Mouse (Mus musculus) liver, embryonic 12.5 days (tissue): ENCODE results near the gene Osbpl11. TPM values are rescaled to one million over a fixed set of nuclear protein-coding genes. Genes with fewer than 3 reads are reported as not detected.

ENCODE experiments used
- ATAC-seq: fragments of 200-750 bp; cut with Nextera tagmentation; 2 replicates; pipeline ENCODE4 v1.8.0; 2017; ENCODE audit warnings: moderate number of reproducible peaks, mild to moderate bottlenecking, moderate library complexity
- H3K27ac ChIP-seq: fragments of 300-500 bp; sonication (generic); 2 replicates; pipeline ENCODE4 v1.5.1; 2016; ENCODE audit warnings: mild to moderate bottlenecking
- H3K27me3 ChIP-seq: fragments of 300-500 bp; sonication (generic); replicated peaks from 2 replicates; pipeline ENCODE4 v1.6.1; 2016; ENCODE audit warnings: mild to moderate bottlenecking, moderate library complexity
- H3K36me3 ChIP-seq: fragments of 300-500 bp; sonication (generic); 2 replicates; pipeline ENCODE4 v1.6.1; 2016; ENCODE audit warnings: mild to moderate bottlenecking, moderate library complexity
- H3K4me1 ChIP-seq: fragments of 300-500 bp; sonication (generic); 2 replicates; pipeline ENCODE4 v1.6.1; 2016
- H3K4me2 ChIP-seq: fragments of 300-500 bp; sonication (generic); 2 replicates; pipeline ENCODE4 v1.6.1; 2016; ENCODE audit warnings: mild to moderate bottlenecking, moderate library complexity
- H3K4me3 ChIP-seq: fragments of 300-500 bp; sonication (generic); 2 replicates; pipeline ENCODE4 v1.5.1; 2016; ENCODE audit warnings: mild to moderate bottlenecking, moderate library complexity
- H3K9ac ChIP-seq: fragments of 300-500 bp; sonication (generic); 2 replicates; pipeline ENCODE4 v1.6.1; 2016; ENCODE audit warnings: mild to moderate bottlenecking, moderate library complexity
- H3K9me3 ChIP-seq: fragments of 300-500 bp; sonication (generic); replicated peaks from 2 replicates; pipeline ENCODE4 v1.6.1; 2016; ENCODE audit warnings: mild to moderate bottlenecking, moderate library complexity
- WGBS: fragments of 180-500 bp; shearing (Covaris S2); methylation state at CpG from one replicate; pipeline ENCODE4 v1.1.7; 2016; ENCODE audit not compliant: insufficient replicate concordance; 5-methylcytosine and 5-hydroxymethylcytosine counted together
- polyA plus RNA-seq: library from polyadenylated mRNA; unstranded; fragments of >200 nt; fragmentation: Nextera tagmentation; extraction: Ambion mirVana; gene quantifications from 2 replicates; pipeline ENCODE4 v1.2.1, GENCODE M21; 2016

Gene Osbpl11
- polyA plus RNA-seq, 1 experiment from 2014 or later = 11.2 TPM

DNA sequence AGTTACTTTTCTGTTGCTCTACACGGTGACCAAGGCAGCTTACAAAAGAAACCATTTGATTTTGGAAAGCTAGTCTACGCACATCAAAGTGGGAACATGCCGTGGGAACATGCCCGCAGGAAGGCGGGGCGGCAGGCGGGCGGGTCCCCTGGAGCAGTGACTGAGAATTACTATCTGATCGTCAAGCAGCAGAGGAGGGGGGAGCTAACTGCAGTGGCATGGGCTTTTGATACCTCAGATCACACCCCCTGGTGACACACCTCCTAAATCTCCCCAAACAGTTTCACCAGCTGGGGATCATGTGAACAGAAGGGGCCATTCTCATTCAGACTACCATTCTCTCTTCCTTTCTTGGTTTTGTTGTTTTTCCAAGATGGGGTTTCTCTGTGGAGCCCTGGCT, 103.7 kb downstream of the Osbpl11 start:
- no peaks in the 10 kb centered on the region for H3K4me1 ChIP-seq
- no peak overlapping the region for H3K9ac ChIP-seq
- H3K27ac ChIP-seq = no peak overlapping the region
- 71% methylated on average over 9 of the region's 9 CpGs for WGBS
- H3K4me2 ChIP-seq = no peak overlapping the region
- H3K9me3 ChIP-seq = no peaks in the 10 kb centered on the region; the same call in 1 of the 2 replicates
- ATAC-seq = no peak
- H3K4me3 ChIP-seq = no peak overlapping the region
- peaks cover 81% of the 10 kb centered on the region for H3K36me3 ChIP-seq
- no peaks in the 10 kb centered on the region for H3K27me3 ChIP-seq

DNA sequence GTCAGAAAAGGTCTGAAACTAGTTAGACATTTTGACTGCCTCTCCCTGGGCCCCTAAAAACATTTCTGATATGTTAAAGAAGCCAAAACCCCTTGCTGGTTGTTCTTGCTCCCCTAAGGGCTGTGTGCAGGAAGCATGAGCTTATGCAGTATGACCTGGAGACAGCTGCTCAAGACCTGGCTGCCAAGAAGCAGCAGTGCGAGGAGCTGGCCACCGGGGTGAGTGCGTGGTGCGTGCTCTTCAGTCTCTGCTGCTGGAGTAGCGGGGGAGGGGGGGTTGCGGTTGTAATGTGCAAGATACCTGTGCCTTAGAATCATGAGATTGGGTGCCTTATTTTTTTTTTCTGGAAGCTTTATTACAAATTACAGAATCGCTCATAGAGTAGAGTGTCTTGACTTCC, 105.1 kb downstream of the Osbpl11 start:
- Histone ChIP-seq H3K4me1 (no peaks in the 10 kb centered on the region), H3K4me3 (no peak overlapping the region), H3K9ac (no peak overlapping the region), H3K9me3 (no peaks in the 10 kb centered on the region; the same call in 1 of the 2 replicates), H3K27me3 (no peaks in the 10 kb centered on the region), H3K27ac (no peak overlapping the region), H3K4me2 (no peak overlapping the region), H3K36me3 (peaks cover 89% of the 10 kb centered on the region)
- 77% methylated on average over 7 of the region's 7 CpGs for whole genome bisulfite sequencing
- no peak for ATAC-seq

- no peak for ATAC-seq
- no peaks in the 10 kb centered on the region for H3K27me3 ChIP-seq
- H3K4me3 ChIP-seq = no peak overlapping the region
- 85% methylated on average over 7 of the region's 7 CpGs for WGBS
- H3K36me3 ChIP-seq = peaks cover 96% of the 10 kb centered on the region
- H3K27ac ChIP-seq = no peak overlapping the region
- H3K4me2 ChIP-seq = no peak overlapping the region
- H3K9ac ChIP-seq = no peak overlapping the region
- no peaks in the 10 kb centered on the region for H3K4me1 ChIP-seq
- no peaks in the 10 kb centered on the region; the same call in 1 of the 2 replicates for H3K9me3 ChIP-seq
Measured at GRCm38 (mm10) chr16:33292241-33292640, 107.4 kb downstream of the Osbpl11 start.

Other genes with a start within 250 kb of the Osbpl11 start
- gene Iqcg, start 128.9 kb upstream of the Osbpl11 start, polyA plus RNA-seq = 1.4 and 1.7 TPM in 2 replicates
- gene Rpl35a, start 128.6 kb upstream of the Osbpl11 start, polyA plus RNA-seq = 867 and 937 TPM in 2 replicates
- gene Lmln, start 122.5 kb upstream of the Osbpl11 start, polyA plus RNA-seq = 1.1 and 1.2 TPM in 2 replicates
- 31.3 and 34.5 TPM in 2 replicates for gene Snx4, start 66.4 kb downstream of the Osbpl11 start, polyA plus RNA-seq
- gene Zfp148, start 195.8 kb downstream of the Osbpl11 start, polyA plus RNA-seq = 22.3 and 23.6 TPM in 2 replicates